9 mouse cellular contexts compared by ENCODE assay signal in the genomic region with DNA sequence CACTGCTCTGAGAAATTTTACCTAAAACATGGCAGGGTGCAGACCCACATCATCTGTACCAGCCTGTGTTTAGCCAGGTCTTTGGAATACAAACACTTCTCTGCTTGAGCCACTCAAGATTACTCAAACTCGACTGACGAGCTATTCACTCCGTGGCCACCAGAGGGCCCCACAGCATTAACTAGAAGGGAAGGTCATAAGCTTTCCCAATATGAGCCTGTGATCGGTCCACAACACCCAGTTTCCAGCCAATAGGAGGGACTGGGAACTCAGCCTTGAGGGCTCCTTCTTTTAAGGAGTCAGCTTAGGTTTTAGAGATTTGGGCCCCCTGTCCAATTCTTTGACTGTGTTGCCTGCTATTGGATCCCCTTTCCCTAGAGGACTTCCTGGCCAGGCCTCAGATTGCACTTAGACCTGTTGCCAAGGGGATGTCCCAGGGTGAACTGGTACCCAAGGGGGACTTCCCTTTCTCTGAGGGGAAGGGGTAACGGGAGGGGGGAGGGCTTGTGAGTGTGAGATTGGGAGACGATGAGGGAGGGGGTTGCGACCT. TPM values are rescaled to one million over a fixed set of nuclear protein-coding genes. Genes with fewer than 3 reads are reported as not detected.
A peak's percentile ranks its signal among the peaks of the same experiment; 100 is the strongest.
DNase-seq lines count a peak whose midpoint lies in the region; ATAC-seq and TF ChIP-seq lines count a peak whose summit lies in the region.
"Had no signal": no experiment of that assay in that cellular context is flagged by ENCODE, and none has a peak within 500 bp of the region (broad histone marks: within the 10 kb centered on the region; RNA-seq: fewer than 3 reads in every experiment).

No protein-coding gene starts in this region.

- no peak overlapping the region for H3K4me3 ChIP-seq in hindbrain, embryonic 10.5 days
- no peak overlapping the region for H3K4me3 ChIP-seq in hindbrain, embryonic 12.5 days
- no peak overlapping the region for H3K4me3 ChIP-seq in kidney, postnatal 0 days (replicated peaks; ENCODE audit: low read depth, low read length)
- H3K4me3 ChIP-seq in liver, embryonic 12.5 days, result no peak overlapping the region
- H3K4me3 ChIP-seq in stomach, embryonic 16.5 days (replicated peaks; ENCODE audit: low read length), result no peak overlapping the region
- H3K4me3 ChIP-seq: stomach, embryonic 15.5 days had no signal

- peak; percentile 93 for TF ChIP-seq CTCF in kidney, postnatal 0 days (IDR thresholded peaks at IDR 0.05; ENCODE audit: low read depth)

- H3K27ac ChIP-seq in hindbrain, embryonic 10.5 days, result no peak overlapping the region
- no peak overlapping the region for H3K27ac ChIP-seq in hindbrain, embryonic 12.5 days
- no peak overlapping the region for H3K27ac ChIP-seq in kidney, postnatal 0 days
- no peak overlapping the region for H3K27ac ChIP-seq in liver, embryonic 12.5 days
- no peak overlapping the region for H3K27ac ChIP-seq in stomach, embryonic 16.5 days (ENCODE audit: low read length)
- H3K27ac ChIP-seq: stomach, embryonic 15.5 days had no signal

- H3K9ac ChIP-seq in hindbrain, embryonic 12.5 days, result no peak overlapping the region
- no peak overlapping the region for H3K9ac ChIP-seq in kidney, postnatal 0 days (ENCODE audit: low read depth, low read length)
- no peak overlapping the region for H3K9ac ChIP-seq in liver, embryonic 12.5 days
- no peak overlapping the region for H3K9ac ChIP-seq in stomach, embryonic 16.5 days (ENCODE audit: low read length)
- H3K9ac ChIP-seq: stomach, embryonic 15.5 days had no signal

- no peak for ATAC-seq in hindbrain, embryonic 12.5 days (ENCODE audit: low FRiP score)
- peak; percentile 83 for ATAC-seq in granulocyte monocyte progenitor cell, adult 5-6 weeks (replicated peaks; ENCODE audit: poor library complexity, severe bottlenecking)
- peak; percentile 67; the same call in 1 of the 2 replicates for ATAC-seq in kidney, postnatal 0 days (replicated peaks; ENCODE audit: low FRiP score, low read depth)
- peak; percentile 41; the same call in 1 of the 2 replicates for ATAC-seq in liver, embryonic 12.5 days
- ATAC-seq in stomach, embryonic 16.5 days (ENCODE audit: insufficient read depth, low FRiP score), result 0 out of 2 replicates have a peak, but pooled peaks have one; percentile 60

- DNase-seq in hindbrain, embryonic 10.5 days (ENCODE audit: low spot score), result peak; percentile 82
- peak; percentile 82 for DNase-seq in embryo, embryonic 11 days
- peak; percentile 89 for DNase-seq in kidney, postnatal 0 days (ENCODE audit: low spot score)
- peak; percentile 78 for DNase-seq in neural tube, embryonic 10.5 days (ENCODE audit: extremely low spot score, low spot score)

- H3K36me3 ChIP-seq in hindbrain, embryonic 10.5 days, result no peaks in the 10 kb centered on the region
- no peaks in the 10 kb centered on the region for H3K36me3 ChIP-seq in hindbrain, embryonic 12.5 days
- no peaks in the 10 kb centered on the region for H3K36me3 ChIP-seq in kidney, postnatal 0 days (ENCODE audit: insufficient read depth, low read length)
- no peaks in the 10 kb centered on the region for H3K36me3 ChIP-seq in liver, embryonic 12.5 days
- no peaks in the 10 kb centered on the region for H3K36me3 ChIP-seq in stomach, embryonic 16.5 days (ENCODE audit: control insufficient read depth, insufficient read depth, low read length)
- H3K36me3 ChIP-seq: stomach, embryonic 15.5 days had no signal

- H3K4me1 ChIP-seq in hindbrain, embryonic 10.5 days (replicated peaks), result no peaks in the 10 kb centered on the region
- no peaks in the 10 kb centered on the region for H3K4me1 ChIP-seq in hindbrain, embryonic 12.5 days
- no peaks in the 10 kb centered on the region; the same call in 1 of the 2 replicates for H3K4me1 ChIP-seq in kidney, postnatal 0 days (replicated peaks; ENCODE audit: insufficient read depth, low read length)
- H3K4me1 ChIP-seq in liver, embryonic 12.5 days, result peaks cover 25% of the 10 kb centered on the region; the same call in 1 of the 2 replicates
- no peaks in the 10 kb centered on the region for H3K4me1 ChIP-seq in stomach, embryonic 16.5 days (ENCODE audit: control insufficient read depth, insufficient read depth, low read length)
- H3K4me1 ChIP-seq: stomach, embryonic 15.5 days had no signal

- H3K4me2 ChIP-seq in hindbrain, embryonic 12.5 days (replicated peaks), result no peak overlapping the region
- H3K4me2 ChIP-seq in kidney, postnatal 0 days (ENCODE audit: low read length), result no peak overlapping the region
- no peak overlapping the region for H3K4me2 ChIP-seq in liver, embryonic 12.5 days
- H3K4me2 ChIP-seq in stomach, embryonic 16.5 days (ENCODE audit: low read depth, low read length), result no peak overlapping the region
- H3K4me2 ChIP-seq: stomach, embryonic 15.5 days had no signal

- H3K27me3 ChIP-seq in hindbrain, embryonic 10.5 days (ENCODE audit: insufficient read depth, poor library complexity, severe bottlenecking), result no peaks in the 10 kb centered on the region
- no peaks in the 10 kb centered on the region for H3K27me3 ChIP-seq in hindbrain, embryonic 12.5 days
- no peaks in the 10 kb centered on the region for H3K27me3 ChIP-seq in kidney, postnatal 0 days (ENCODE audit: insufficient read depth, low read length)
- no peaks in the 10 kb centered on the region for H3K27me3 ChIP-seq in liver, embryonic 12.5 days (replicated peaks)
- no peaks in the 10 kb centered on the region for H3K27me3 ChIP-seq in stomach, embryonic 16.5 days (ENCODE audit: control insufficient read depth, insufficient read depth, low read length)
- H3K27me3 ChIP-seq: stomach, embryonic 15.5 days had no signal

- 33% methylated on average over 7 of the region's 7 CpGs for WGBS in hindbrain, embryonic 10.5 days
- WGBS in hindbrain, embryonic 12.5 days, result 32% methylated on average over 7 of the region's 7 CpGs
- whole genome bisulfite sequencing in kidney, postnatal 0 days, result 29% methylated on average over 7 of the region's 7 CpGs
- WGBS in liver, embryonic 12.5 days (ENCODE audit: insufficient replicate concordance), result 24% methylated on average over 7 of the region's 7 CpGs
- 33% methylated on average over 7 of the region's 7 CpGs for WGBS in stomach, embryonic 16.5 days

- H3K9me3 ChIP-seq in hindbrain, embryonic 10.5 days, result no peaks in the 10 kb centered on the region
- no peaks in the 10 kb centered on the region for H3K9me3 ChIP-seq in hindbrain, embryonic 12.5 days (replicated peaks)
- H3K9me3 ChIP-seq in kidney, postnatal 0 days (replicated peaks; ENCODE audit: low read length), result no peaks in the 10 kb centered on the region
- H3K9me3 ChIP-seq in liver, embryonic 12.5 days (replicated peaks), result no peaks in the 10 kb centered on the region
- H3K9me3 ChIP-seq in stomach, embryonic 16.5 days (replicated peaks; ENCODE audit: control insufficient read depth, low read length), result no peaks in the 10 kb centered on the region
- H3K9me3 ChIP-seq: stomach, embryonic 15.5 days had no signal

RNA-seq across cellular contexts. Expression of a gene that starts 7.7 kb away (rescaled TPM):
- polyA plus RNA-seq in hindbrain, embryonic 10.5 days (2016; fragmentation: Nextera tagmentation; extraction: Ambion mirVana), result 160 and 200 TPM in 2 replicates
- polyA plus RNA-seq in hindbrain, embryonic 12.5 days (2016; fragmentation: Nextera tagmentation; extraction: Ambion mirVana), result 233 and 244 TPM in 2 replicates
- total RNA-seq in granulocyte monocyte progenitor cell, adult 5-6 weeks (2014; fragmentation: Nextera tagmentation), result 146 and 257 TPM in 2 replicates
- total RNA-seq in granulocyte monocyte progenitor cell, adult 5-6 weeks (2017), result 203 and 212 TPM in 2 replicates
- polyA plus RNA-seq in kidney, postnatal 0 days (2015; fragmentation: Nextera tagmentation; extraction: Ambion mirVana), result 534 and 566 TPM in 2 replicates
- 87.8 and 91.1 TPM in 2 replicates for polyA plus RNA-seq in liver, embryonic 12.5 days (2016; fragmentation: Nextera tagmentation; extraction: Ambion mirVana)
- polyA plus RNA-seq in stomach, embryonic 16.5 days (2015; fragmentation: Nextera tagmentation; extraction: Ambion mirVana), result 575 and 603 TPM in 2 replicates

RNA-seq across cellular contexts. Expression of a gene that starts 26.9 kb away (rescaled TPM):
- 327 and 404 TPM in 2 replicates for polyA plus RNA-seq in hindbrain, embryonic 10.5 days (2016; fragmentation: Nextera tagmentation; extraction: Ambion mirVana)
- polyA plus RNA-seq in hindbrain, embryonic 12.5 days (2016; fragmentation: Nextera tagmentation; extraction: Ambion mirVana), result 606 and 628 TPM in 2 replicates
- 1,372 and 1,648 TPM in 2 replicates for total RNA-seq in granulocyte monocyte progenitor cell, adult 5-6 weeks (2014; fragmentation: Nextera tagmentation)
- total RNA-seq in granulocyte monocyte progenitor cell, adult 5-6 weeks (2017), result 77.7 and 97.8 TPM in 2 replicates
- polyA plus RNA-seq in kidney, postnatal 0 days (2015; fragmentation: Nextera tagmentation; extraction: Ambion mirVana), result 2,066 and 2,191 TPM in 2 replicates
- 158 and 165 TPM in 2 replicates for polyA plus RNA-seq in liver, embryonic 12.5 days (2016; fragmentation: Nextera tagmentation; extraction: Ambion mirVana)
- polyA plus RNA-seq in stomach, embryonic 16.5 days (2015; fragmentation: Nextera tagmentation; extraction: Ambion mirVana), result 2,104 and 2,339 TPM in 2 replicates
